Mouse (Mus musculus) MEL (cell line): ENCODE measurements around the gene C1qtnf3. TPM values are rescaled to one million over a fixed set of nuclear protein-coding genes. Genes with fewer than 3 reads are reported as not detected.

Experiments used
- DNase-seq: peaks from one replicate; pipeline ENCODE4 v3.0.0; 2011; ENCODE audit warnings: low read depth, low spot score
- H3K27ac ChIP-seq: 2 replicates; pipeline ENCODE4 v1.5.1; 2012; ENCODE audit warnings: low read depth, mild to moderate bottlenecking, control low read depth, low read length, moderate library complexity; ENCODE audit not compliant: control insufficient read depth
- H3K27me3 ChIP-seq, 2 experiments: fragments of 150-350 bp in 1 of 2; sonication (generic) in 1 of 2; 2 replicates each; pipeline ENCODE4 v1.6.1; 2012; ENCODE audit warnings: low read length in 2 of 2, mild to moderate bottlenecking in 2 of 2, improper control_type of control experiment in 1 of 2, moderate library complexity in 1 of 2; ENCODE audit not compliant: insufficient read depth in 2 of 2, control insufficient read depth in 1 of 2
- H3K36me3 ChIP-seq, 2 experiments: 2 replicates each; pipeline ENCODE4 v1.6.1; 2012 to 2014; ENCODE audit warnings: low read length in 2 of 2, improper control_type of control experiment in 1 of 2, inconsistent platforms in 1 of 2, mild to moderate bottlenecking in 1 of 2; ENCODE audit not compliant: insufficient read depth in 2 of 2, control insufficient read depth in 1 of 2
- H3K4me1 ChIP-seq, 2 experiments: fragments of 150-350 bp in 1 of 2; sonication (generic) in 1 of 2; 2 replicates each; pipeline ENCODE4 v1.6.1; 2012; ENCODE audit warnings: low read length in 2 of 2, improper control_type of control experiment in 1 of 2, mild to moderate bottlenecking in 1 of 2; ENCODE audit not compliant: insufficient read depth in 2 of 2, control insufficient read depth in 1 of 2
- H3K4me3 ChIP-seq, 2 experiments: fragments of 150-350 bp in 1 of 2; sonication (generic) in 1 of 2; 2 replicates each; pipeline ENCODE4 v1.5.1; 2012; ENCODE audit warnings: low read depth in 2 of 2, low read length in 2 of 2, mild to moderate bottlenecking in 2 of 2, moderate library complexity in 2 of 2, control low read depth in 1 of 2, improper control_type of control experiment in 1 of 2; ENCODE audit not compliant: control insufficient read depth in 1 of 2, insufficient read depth in 1 of 2
- H3K79me2 ChIP-seq: 2 replicates; pipeline ENCODE4 v1.6.1; 2012; ENCODE audit warnings: mild to moderate bottlenecking, low read length, moderate library complexity; ENCODE audit not compliant: control insufficient read depth, poor library complexity, insufficient read depth
- H3K9ac ChIP-seq: 2 replicates; pipeline ENCODE4 v1.6.1; 2012; ENCODE audit warnings: low read depth, mild to moderate bottlenecking, control low read depth, low read length, moderate library complexity; ENCODE audit not compliant: control insufficient read depth, poor library complexity, severe bottlenecking
- H3K9me3 ChIP-seq: fragments of 150-350 bp; sonication (generic); replicated peaks from 2 replicates; pipeline ENCODE4 v1.6.1; 2012; ENCODE audit warnings: mild to moderate bottlenecking, low read length, improper control_type of control experiment, moderate library complexity; ENCODE audit not compliant: insufficient read depth
- CHD1 ChIP-seq: IDR thresholded peaks from 2 replicates; pipeline ENCODE4 v1.6.1; 2012; ENCODE audit warnings: low read depth, mild to moderate bottlenecking, inconsistent platforms, low read length, improper control_type of control experiment
- CHD2 ChIP-seq: IDR thresholded peaks from 2 replicates; pipeline ENCODE4 v1.6.1; 2011; ENCODE audit warnings: low read length, improper control_type of control experiment
- EP300 ChIP-seq, 2 experiments: IDR thresholded peaks; 2 replicates each; pipeline ENCODE4 v1.6.1; 2011; ENCODE audit warnings: improper control_type of control experiment in 2 of 2, low read length in 2 of 2, low read depth in 1 of 2, mild to moderate bottlenecking in 1 of 2
- GATA1 ChIP-seq: IDR thresholded peaks from 2 replicates; pipeline ENCODE4 v1.6.1; 2011; ENCODE audit warnings: low read depth, low read length, improper control_type of control experiment
- JUND ChIP-seq: IDR thresholded peaks from 2 replicates; pipeline ENCODE4 v1.6.1; 2011; ENCODE audit warnings: low read depth, mild to moderate bottlenecking, improper control_type of control experiment, low read length
- KAT2A ChIP-seq: conservative IDR thresholded peaks from 2 replicates; pipeline ENCODE4 v1.6.1; 2012; ENCODE audit warnings: low read depth, low read length, improper control_type of control experiment, inconsistent platforms
- MAX ChIP-seq: IDR thresholded peaks from 2 replicates; pipeline ENCODE4 v1.6.1; 2011; ENCODE audit warnings: low read length, improper control_type of control experiment
- MEF2A ChIP-seq: IDR thresholded peaks from 2 replicates; pipeline ENCODE4 v1.6.1; 2014; ENCODE audit warnings: low read depth, mild to moderate bottlenecking, inconsistent platforms, low read length, improper control_type of control experiment; ENCODE audit not compliant: poor library complexity, insufficient replicate concordance, severe bottlenecking; ENCODE audit errors: extremely low read depth
- MYC ChIP-seq: IDR thresholded peaks from 2 replicates; pipeline ENCODE4 v1.6.1; 2011; ENCODE audit warnings: low read depth, mild to moderate bottlenecking, low read length, improper control_type of control experiment, moderate library complexity
- NELFE ChIP-seq: IDR thresholded peaks from 2 replicates; pipeline ENCODE4 v1.6.1; 2011; ENCODE audit warnings: low read depth, low read length, improper control_type of control experiment
- POLR2A ChIP-seq, 2 experiments: IDR thresholded peaks; 2 replicates each; pipeline ENCODE4 v1.6.1; 2011 to 2012; ENCODE audit warnings: low read length in 2 of 2, mild to moderate bottlenecking in 2 of 2, control low read depth in 1 of 2, improper control_type of control experiment in 1 of 2, low read depth in 1 of 2, moderate library complexity in 1 of 2; ENCODE audit not compliant: control insufficient read depth in 1 of 2, insufficient read depth in 1 of 2, poor library complexity in 1 of 2
- POLR2AphosphoS5 ChIP-seq: IDR thresholded peaks from 2 replicates; pipeline ENCODE4 v1.6.1; 2012; ENCODE audit warnings: low read depth, borderline replicate concordance, mild to moderate bottlenecking, inconsistent platforms, low read length, moderate library complexity, mixed read lengths
- RAD21 ChIP-seq: IDR thresholded peaks from 2 replicates; pipeline ENCODE4 v1.6.1; 2011; ENCODE audit warnings: mild to moderate bottlenecking, low read depth, low read length, improper control_type of control experiment
- SIN3A ChIP-seq: IDR thresholded peaks from 2 replicates; pipeline ENCODE4 v1.6.1; 2012; ENCODE audit warnings: low read length, improper control_type of control experiment, inconsistent platforms
- TAL1 ChIP-seq: IDR thresholded peaks from 2 replicates; pipeline ENCODE4 v1.6.1; 2012; ENCODE audit warnings: mild to moderate bottlenecking, inconsistent platforms, low read length, moderate library complexity, mixed read lengths
- TBP ChIP-seq: IDR thresholded peaks from 2 replicates; pipeline ENCODE4 v1.8.0; 2011; ENCODE audit warnings: low read depth, low read length, improper control_type of control experiment
- USF1 ChIP-seq: IDR thresholded peaks from 2 replicates; pipeline ENCODE4 v1.6.1; 2014; ENCODE audit warnings: low read depth, mild to moderate bottlenecking, inconsistent platforms, low read length, improper control_type of control experiment, moderate library complexity
- ZKSCAN1 ChIP-seq: IDR thresholded peaks from 2 replicates; pipeline ENCODE4 v1.6.1; 2012; ENCODE audit warnings: low read depth, mild to moderate bottlenecking, inconsistent platforms, low read length, improper control_type of control experiment, moderate library complexity
- polyA plus RNA-seq, 2 experiments: library from polyadenylated mRNA; stranded (reverse) in 1 of 2; unstranded in 1 of 2; fragments of >175 nt in 1 of 2; fragments of >200 nt in 1 of 2; gene quantifications; 2 replicates each; pipeline versions ENCODE4 v1.2.1 to v1.2.4; 2012; ENCODE audit warnings: low replicate concordance in 2 of 2, low read depth in 1 of 2; ENCODE audit not compliant: insufficient read length in 2 of 2, insufficient read depth in 1 of 2, missing spikeins in 1 of 2
- total RNA-seq: library from RNA; depleted of rRNA; stranded (reverse); fragments of 300-350 nt; gene quantifications from 2 replicates; pipeline ENCODE4 v1.2.3, GENCODE M21; 2012

C1qtnf3 gene
- total and polyA plus RNA-seq, 3 experiments = not detected

DNA sequence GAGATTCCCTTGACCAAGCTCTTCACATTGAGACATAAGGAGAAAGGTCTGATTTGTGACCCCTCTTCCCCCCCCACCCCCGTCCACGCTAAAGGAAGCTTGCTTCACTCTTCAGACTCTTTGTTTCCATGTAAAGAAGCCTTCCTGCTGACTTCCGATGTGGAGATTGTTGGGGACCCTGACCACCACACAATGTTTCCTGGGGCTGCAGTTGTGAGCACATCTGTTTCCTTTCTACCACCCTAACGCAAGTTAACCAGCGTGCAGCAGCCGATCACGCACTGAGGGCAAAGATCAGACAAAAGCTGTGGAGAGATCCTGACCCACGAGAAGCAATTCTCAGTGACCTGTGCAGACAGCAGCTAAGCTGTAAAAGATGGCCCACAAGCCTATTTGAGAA is 24.8 kb upstream of the C1qtnf3 start:
- H3K4me3 ChIP-seq = no peak overlapping the region
- no peaks in the 10 kb centered on the region for H3K4me1 ChIP-seq
- H3K27ac ChIP-seq = no peak overlapping the region
- no peaks in the 10 kb centered on the region for H3K27me3 ChIP-seq
- no peak overlapping the region for H3K9ac ChIP-seq
- TF ChIP-seq GATA1 (no peak), MYC (no peak), USF1 (no peak), JUND (no peak), TAL1 (no peak), ZKSCAN1 (no peak), POLR2A (IDR thresholded peaks at IDR 0.05; ENCODE audit: control insufficient read depth in 1 of 2, insufficient read depth in 1 of 2, low read depth in 1 of 2, low read length in 2 of 2, poor library complexity in 1 of 2) (no peak), MAX (no peak), RAD21 (no peak), SIN3A (no peak), CHD1 (no peak), KAT2A (no peak), EP300 (IDR thresholded peaks at IDR 0.05; ENCODE audit: low read depth in 1 of 2, low read length in 2 of 2) (no peak), MEF2A (no peak)
- TF ChIP-seq, all 39 proteins: peak for 0
- no peaks in the 10 kb centered on the region for H3K9me3 ChIP-seq
- no peaks in the 10 kb centered on the region for H3K79me2 ChIP-seq
- H3K36me3 ChIP-seq = no peaks in the 10 kb centered on the region
- no peak for DNase-seq

GRCm38 (mm10) chr15:10928633-10929270 is 23.4 kb upstream of the C1qtnf3 start:
- TF ChIP-seq MAX (no peak), CHD2 (no peak), TBP (no peak), NELFE (no peak), POLR2AphosphoS5 (no peak)
- no peak for DNase-seq

More at GRCm38 (mm10) chr15:10928633-10929270, 23.4 kb upstream of the C1qtnf3 start:
- Histone ChIP-seq H3K4me1 (no peaks in the 10 kb centered on the region), H3K27me3 (no peaks in the 10 kb centered on the region), H3K9ac (no peak overlapping the region), H3K36me3 (no peaks in the 10 kb centered on the region), H3K9me3 (no peaks in the 10 kb centered on the region), H3K4me3 (no peak overlapping the region), H3K79me2 (no peaks in the 10 kb centered on the region), H3K27ac (no peak overlapping the region)
